Mouse (Mus musculus) limb, embryonic 12.5 days (tissue): ENCODE results near the gene Rnf183. TPM values are rescaled to one million over a fixed set of nuclear protein-coding genes. Genes with fewer than 3 reads are reported as not detected.

Source experiments
- ATAC-seq: fragments of 200-750 bp; cut with Nextera tagmentation; 2 replicates; pipeline ENCODE4 v1.8.0; 2017; ENCODE audit warnings: low read depth, moderate TSS enrichment; ENCODE audit not compliant: insufficient number of reproducible peaks, insufficient read depth, low FRiP score, low TSS enrichment
- H3K27ac ChIP-seq: fragments of 300-500 bp; sonication (generic); 2 replicates; pipeline ENCODE4 v1.5.1; 2016; ENCODE audit warnings: mild to moderate bottlenecking, moderate library complexity
- H3K27me3 ChIP-seq: fragments of 300-500 bp; sonication (generic); 2 replicates; pipeline ENCODE4 v1.6.1; 2016; ENCODE audit warnings: mild to moderate bottlenecking, moderate library complexity
- H3K36me3 ChIP-seq: fragments of 300-500 bp; sonication (generic); 2 replicates; pipeline ENCODE4 v1.6.1; 2016; ENCODE audit warnings: mild to moderate bottlenecking, moderate library complexity
- H3K4me1 ChIP-seq: fragments of 300-500 bp; sonication (generic); replicated peaks from 2 replicates; pipeline ENCODE4 v1.6.1; 2016
- H3K4me2 ChIP-seq: fragments of 300-500 bp; sonication (generic); 2 replicates; pipeline ENCODE4 v1.6.1; 2016; ENCODE audit warnings: mild to moderate bottlenecking, moderate library complexity
- H3K4me3 ChIP-seq: fragments of 300-500 bp; sonication (generic); replicated peaks from 2 replicates; pipeline ENCODE4 v1.5.1; 2016; ENCODE audit warnings: mild to moderate bottlenecking
- H3K9ac ChIP-seq: fragments of 300-500 bp; sonication (generic); replicated peaks from 2 replicates; pipeline ENCODE4 v1.6.1; 2016; ENCODE audit warnings: mild to moderate bottlenecking, moderate library complexity
- H3K9me3 ChIP-seq: fragments of 300-500 bp; sonication (generic); 2 replicates; pipeline ENCODE4 v1.6.1; 2016; ENCODE audit warnings: mild to moderate bottlenecking, moderate library complexity
- WGBS: fragments of 180-500 bp; shearing (Covaris S2); methylation state at CpG from one replicate; pipeline ENCODE4 v1.1.7; 2016; 5-methylcytosine and 5-hydroxymethylcytosine counted together
- polyA plus RNA-seq: library from polyadenylated mRNA; unstranded; fragments of >200 nt; fragmentation: Nextera tagmentation; extraction: Ambion mirVana; gene quantifications from 2 replicates; pipeline ENCODE4 v1.2.1, GENCODE M21; 2016

The Rnf183 gene
- polyA plus RNA-seq, 1 experiment from 2014 or later, result not detected

DNA sequence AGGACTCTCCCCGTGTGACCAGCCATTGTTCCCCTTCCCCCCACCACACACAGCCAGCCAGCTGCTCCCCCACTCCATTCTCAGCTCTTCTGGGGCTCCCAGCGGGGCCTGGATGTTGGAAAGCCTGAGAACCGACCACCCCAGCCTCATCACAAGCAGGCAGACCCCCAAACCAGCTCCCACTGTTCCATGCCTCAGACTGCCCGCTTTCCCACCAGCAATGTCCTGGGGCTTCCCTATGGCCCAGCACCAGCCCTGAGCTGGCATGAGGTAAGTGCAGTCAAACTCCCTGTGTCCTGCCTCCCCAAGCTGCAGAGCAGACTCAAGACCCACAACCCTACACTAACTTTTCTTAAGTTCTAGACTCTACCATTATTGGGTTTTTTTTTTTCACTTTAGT lies 28.9 kb downstream of the Rnf183 start:
- 93% methylated on average over 4 of the region's 4 CpGs for WGBS
- 0 out of 2 replicates have a peak overlapping the region, but pooled peaks have one; percentile 17 for H3K4me2 ChIP-seq

DNA sequence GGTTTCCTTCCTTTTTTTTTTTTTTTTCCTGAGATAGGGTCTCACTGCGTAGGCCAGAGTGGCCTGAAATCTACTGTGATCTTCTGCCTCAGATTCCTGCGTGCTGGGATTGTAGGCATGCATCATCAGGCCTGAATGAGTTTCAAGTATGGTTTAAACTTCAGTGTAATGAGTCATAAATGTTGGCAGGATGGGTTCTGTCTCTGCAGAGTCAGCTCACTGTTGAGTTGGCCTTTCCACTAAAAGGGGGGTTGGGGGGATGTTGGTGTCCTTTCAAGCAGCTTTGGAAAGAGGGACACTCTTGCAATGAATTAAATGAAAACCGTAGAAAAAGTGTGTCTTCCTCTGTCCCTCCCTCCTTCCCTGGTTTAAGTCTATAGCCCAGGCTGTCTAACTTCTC lies 36.1 kb downstream of the Rnf183 start:
- Histone ChIP-seq H3K4me1 (no peaks in the 10 kb centered on the region), H3K36me3 (peaks cover 86% of the 10 kb centered on the region), H3K4me2 (no peak overlapping the region), H3K9me3 (no peaks in the 10 kb centered on the region), H3K4me3 (no peak overlapping the region), H3K27me3 (no peaks in the 10 kb centered on the region), H3K27ac (no peak overlapping the region), H3K9ac (no peak overlapping the region)
- no peak for ATAC-seq
- 99% methylated on average over 3 of the region's 3 CpGs for WGBS

More for the DNA sequence above, 28.9 kb downstream of the Rnf183 start:
- Histone ChIP-seq H3K36me3 (peaks cover 39% of the 10 kb centered on the region), H3K9me3 (no peaks in the 10 kb centered on the region), H3K9ac (no peak overlapping the region; the same call in 1 of the 2 replicates), H3K27ac (no peak overlapping the region), H3K4me1 (peaks cover 24% of the 10 kb centered on the region), H3K4me3 (no peak overlapping the region), H3K27me3 (no peaks in the 10 kb centered on the region)
- no peak for ATAC-seq

DNA sequence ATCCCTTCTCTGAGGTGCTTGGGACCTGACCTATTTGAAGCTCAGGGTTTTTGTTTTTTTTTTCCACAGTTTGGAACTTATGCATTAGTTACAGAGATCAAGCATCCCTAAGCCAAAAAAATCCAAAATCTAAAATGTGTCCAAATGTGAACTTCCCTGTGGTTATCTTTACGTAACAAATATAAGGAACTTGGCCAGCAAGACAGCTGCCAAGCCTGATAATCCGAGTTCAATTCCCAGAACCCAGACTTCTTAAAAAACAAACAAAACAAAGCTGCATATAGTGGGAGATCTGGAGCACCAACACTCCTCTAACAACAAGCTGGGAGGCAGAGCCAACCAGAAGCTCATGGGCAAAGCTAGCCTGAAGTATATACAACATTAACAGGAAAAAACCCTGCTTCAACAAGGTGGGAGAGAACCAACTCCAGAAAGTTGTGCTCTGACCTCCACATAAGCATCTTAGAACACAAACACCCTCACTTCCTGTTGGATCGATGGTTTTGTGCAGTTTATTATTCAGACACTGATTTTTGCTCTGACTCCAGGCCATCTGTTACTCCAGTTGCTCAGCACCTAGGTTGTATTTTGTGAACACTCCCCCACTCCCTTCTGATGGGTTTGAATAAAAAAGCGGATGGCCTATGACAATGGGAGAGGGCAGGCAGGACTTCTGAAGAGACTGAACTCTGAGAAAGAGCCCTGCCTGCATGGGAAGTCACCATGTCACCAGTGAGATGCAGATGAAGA lies 37.3 kb downstream of the Rnf183 start:
- H3K9me3 ChIP-seq, result no peaks in the 10 kb centered on the region
- WGBS, result 91% methylated on average over 4 of the region's 4 CpGs
- no peaks in the 10 kb centered on the region for H3K27me3 ChIP-seq
- H3K4me3 ChIP-seq, result no peak overlapping the region
- H3K27ac ChIP-seq, result no peak overlapping the region
- H3K36me3 ChIP-seq, result peaks cover 83% of the 10 kb centered on the region
- H3K9ac ChIP-seq, result no peak overlapping the region
- H3K4me2 ChIP-seq, result no peak overlapping the region
- ATAC-seq, result no peak
- H3K4me1 ChIP-seq, result no peaks in the 10 kb centered on the region

DNA sequence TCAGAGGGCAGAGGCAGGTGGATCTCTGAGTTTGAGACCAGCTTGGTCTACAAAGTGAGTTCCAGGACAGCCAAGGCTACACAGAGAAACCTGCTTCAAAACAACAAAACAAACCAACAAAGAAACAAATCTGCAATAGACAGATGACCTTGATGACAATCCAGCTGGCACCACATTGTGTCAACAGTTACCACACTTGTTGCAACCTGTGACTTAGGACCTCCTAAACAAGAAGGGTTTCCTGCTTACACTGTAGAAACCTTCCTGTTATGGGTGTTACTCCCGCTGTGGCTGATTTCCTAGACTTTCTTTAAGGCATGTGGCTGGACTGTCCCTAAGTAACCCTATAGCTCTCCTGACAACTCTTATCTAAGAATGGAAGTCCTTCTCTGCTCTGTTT lies 39.2 kb downstream of the Rnf183 start:
- Histone ChIP-seq H3K27ac (no peak overlapping the region), H3K4me2 (no peak overlapping the region), H3K4me3 (no peak overlapping the region), H3K4me1 (no peaks in the 10 kb centered on the region), H3K36me3 (peaks cover 82% of the 10 kb centered on the region), H3K9ac (no peak overlapping the region), H3K27me3 (no peaks in the 10 kb centered on the region), H3K9me3 (no peaks in the 10 kb centered on the region)
- no peak for ATAC-seq
- 89% methylated on average over 1 of the region's 1 CpGs for WGBS

DNA sequence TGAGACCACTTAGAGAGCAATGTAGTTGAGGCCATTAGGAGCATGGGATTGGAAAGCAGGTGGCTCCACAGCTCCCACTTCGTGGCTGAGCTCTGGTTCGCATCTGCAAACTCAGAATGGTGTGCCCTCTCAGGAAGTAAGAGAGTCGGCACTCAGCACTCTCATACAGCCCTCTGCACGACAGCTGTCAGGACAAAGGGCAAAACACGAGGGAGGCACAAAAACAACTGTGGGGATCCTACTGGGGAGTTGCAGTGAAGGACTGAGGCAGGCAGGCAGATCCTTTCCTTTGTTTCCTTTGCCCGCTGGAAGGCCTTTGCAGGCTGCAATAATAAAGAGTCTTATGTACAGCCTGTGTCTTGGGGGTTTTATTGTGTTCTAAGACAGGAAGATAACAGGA lies 41.6 kb downstream of the Rnf183 start:
- ATAC-seq, result no peak
- H3K9me3 ChIP-seq, result no peaks in the 10 kb centered on the region
- WGBS, result 60% methylated on average over 6 of the region's 6 CpGs
- no peak overlapping the region for H3K4me3 ChIP-seq
- no peaks in the 10 kb centered on the region for H3K27me3 ChIP-seq
- no peak overlapping the region for H3K27ac ChIP-seq
- no peak overlapping the region for H3K9ac ChIP-seq
- H3K4me2 ChIP-seq, result no peak overlapping the region
- H3K4me1 ChIP-seq, result no peaks in the 10 kb centered on the region
- H3K36me3 ChIP-seq, result peaks cover 83% of the 10 kb centered on the region

DNA sequence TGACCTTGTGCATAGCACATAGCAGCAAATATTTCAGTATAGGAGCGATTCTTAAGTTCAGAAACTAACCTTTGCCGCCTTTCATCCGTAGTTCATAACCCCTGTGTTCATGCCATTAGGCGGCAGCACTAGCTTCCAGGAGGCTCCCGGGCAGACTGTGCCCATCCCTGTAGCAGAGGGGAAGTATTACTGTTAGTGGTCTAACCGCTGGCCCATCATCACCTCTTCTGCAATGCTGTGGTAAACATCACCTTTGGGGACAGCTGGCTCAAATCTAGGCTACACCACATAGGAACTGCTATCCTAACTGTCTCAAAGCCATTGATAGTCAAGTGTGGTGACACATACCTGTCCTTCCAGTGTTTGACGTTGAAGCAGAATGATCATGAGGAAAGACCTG lies 43.2 kb downstream of the Rnf183 start:
- Histone ChIP-seq H3K4me2 (no peak overlapping the region), H3K27me3 (no peaks in the 10 kb centered on the region), H3K36me3 (peaks cover 81% of the 10 kb centered on the region), H3K4me1 (no peaks in the 10 kb centered on the region), H3K9ac (no peak overlapping the region), H3K9me3 (no peaks in the 10 kb centered on the region), H3K4me3 (no peak overlapping the region), H3K27ac (no peak overlapping the region)
- 88% methylated on average over 7 of the region's 7 CpGs for WGBS
- ATAC-seq, result no peak

DNA sequence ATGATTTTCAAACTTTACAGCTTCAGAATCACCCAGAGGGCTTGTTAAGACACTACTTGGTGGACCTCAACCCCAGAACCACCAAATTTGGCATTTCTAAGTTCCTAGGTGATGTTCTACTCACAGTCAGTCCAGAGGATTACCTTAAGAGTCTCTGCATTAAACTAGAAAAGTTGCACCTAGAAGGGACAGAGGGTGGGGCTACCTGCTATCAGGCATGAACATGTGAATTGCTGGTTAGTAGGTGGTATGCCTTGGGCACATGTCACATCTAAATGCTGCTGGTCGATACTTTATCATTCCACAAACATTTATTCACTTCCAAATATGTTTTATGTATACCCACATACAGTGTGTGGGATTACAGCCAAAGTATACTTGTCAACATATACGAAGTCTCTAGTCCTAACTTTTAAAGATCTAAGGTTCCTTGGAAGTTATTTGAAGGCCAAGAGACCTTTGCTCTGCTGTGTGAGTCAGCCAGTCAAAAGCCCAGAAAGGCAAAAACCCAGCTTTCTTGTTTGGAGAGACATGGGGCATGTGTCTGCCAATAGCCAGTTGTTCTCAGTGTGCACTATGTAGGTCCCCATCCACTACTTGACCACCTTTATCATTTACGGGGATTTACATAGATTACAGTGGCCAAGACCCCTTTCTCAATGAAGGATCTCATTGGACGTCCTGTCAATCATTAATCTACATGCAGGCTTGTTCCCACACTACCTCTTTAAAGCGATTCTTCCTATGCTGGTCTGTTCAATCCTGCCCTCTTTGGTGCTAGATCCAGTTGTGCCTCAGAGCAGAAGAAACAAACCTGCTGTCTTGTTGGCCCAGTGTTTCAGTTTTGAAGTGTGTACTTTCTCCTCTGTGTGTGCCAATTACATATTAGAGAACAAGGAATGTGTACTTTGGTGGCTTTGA lies 45.2 kb downstream of the Rnf183 start:
- Histone ChIP-seq H3K27ac (no peak overlapping the region), H3K9ac (no peak overlapping the region), H3K4me2 (no peak overlapping the region), H3K27me3 (no peaks in the 10 kb centered on the region), H3K9me3 (no peaks in the 10 kb centered on the region), H3K4me1 (no peaks in the 10 kb centered on the region), H3K4me3 (no peak overlapping the region), H3K36me3 (peaks cover 76% of the 10 kb centered on the region)
- no peak for ATAC-seq
- WGBS, result 92% methylated on average over 5 of the region's 5 CpGs

DNA sequence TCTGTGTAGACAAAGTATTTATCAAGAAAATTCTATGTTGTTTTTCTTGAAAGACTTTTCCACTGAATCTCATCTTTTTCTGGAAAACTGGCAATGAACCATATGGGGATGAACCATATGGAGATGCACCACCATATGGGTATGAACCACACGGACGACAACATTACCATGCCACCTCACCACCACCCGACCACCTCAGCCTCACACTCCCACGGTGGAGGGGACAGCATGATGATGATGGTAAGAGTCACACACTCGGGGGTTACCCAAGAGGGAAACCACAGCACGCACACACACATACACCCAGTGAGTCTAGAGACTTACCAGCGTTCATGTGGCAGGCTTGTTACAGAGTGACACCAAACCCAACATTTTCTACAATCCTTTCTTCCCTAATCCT lies 49.6 kb downstream of the Rnf183 start:
- H3K4me2 ChIP-seq, result no peak overlapping the region
- no peak for ATAC-seq
- no peak overlapping the region for H3K27ac ChIP-seq
- no peaks in the 10 kb centered on the region for H3K27me3 ChIP-seq
- H3K4me1 ChIP-seq, result no peaks in the 10 kb centered on the region
- no peak overlapping the region for H3K9ac ChIP-seq
- 90% methylated on average over 7 of the region's 7 CpGs for WGBS
- H3K9me3 ChIP-seq, result no peaks in the 10 kb centered on the region
- peaks cover 47% of the 10 kb centered on the region for H3K36me3 ChIP-seq
- H3K4me3 ChIP-seq, result no peak overlapping the region

DNA sequence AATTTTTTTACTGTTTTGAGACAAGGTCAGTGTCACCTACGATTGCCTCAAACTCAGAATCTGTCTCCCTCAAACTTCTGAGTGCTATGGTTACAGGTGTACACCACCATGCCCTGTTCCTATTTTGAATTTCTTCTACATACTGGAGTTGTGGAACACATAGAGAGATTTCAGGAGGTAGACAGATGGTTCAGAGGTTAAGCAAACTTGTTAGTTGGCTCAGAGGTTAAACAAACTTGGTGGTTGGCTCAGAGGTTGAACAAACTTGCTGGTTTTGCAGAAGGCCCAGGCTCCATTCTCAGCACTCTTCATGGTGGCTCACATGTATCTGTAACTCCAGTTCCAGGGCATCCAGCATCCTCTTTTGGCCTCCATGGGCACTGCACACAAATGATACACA lies 50.9 kb downstream of the Rnf183 start:
- no peak overlapping the region for H3K4me3 ChIP-seq
- 82% methylated on average over 1 of the region's 1 CpGs for WGBS
- no peak for ATAC-seq
- H3K4me2 ChIP-seq, result no peak overlapping the region
- no peaks in the 10 kb centered on the region for H3K4me1 ChIP-seq
- peaks cover 34% of the 10 kb centered on the region for H3K36me3 ChIP-seq
- H3K9me3 ChIP-seq, result no peaks in the 10 kb centered on the region
- H3K27ac ChIP-seq, result no peak overlapping the region
- no peaks in the 10 kb centered on the region for H3K27me3 ChIP-seq
- H3K9ac ChIP-seq, result no peak overlapping the region

DNA sequence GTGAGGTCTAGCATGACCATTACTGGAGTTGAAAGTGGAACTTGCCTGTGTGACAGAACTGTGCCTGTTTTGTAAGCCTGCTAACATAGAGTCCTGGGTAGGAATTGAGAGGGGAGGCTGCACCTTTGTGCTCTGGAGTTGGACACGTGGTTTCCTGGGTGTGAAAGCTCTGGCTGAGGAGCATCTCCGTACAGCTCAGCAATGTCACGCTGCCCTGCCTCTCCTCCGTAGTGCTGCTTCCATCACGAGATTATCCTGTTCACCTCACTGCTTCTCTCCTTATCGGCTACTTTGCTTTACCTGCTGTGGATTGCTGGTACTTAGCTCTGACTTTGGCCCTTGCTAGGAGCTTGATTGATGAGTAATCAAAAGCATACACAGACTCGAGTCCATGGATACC lies 51.3 kb downstream of the Rnf183 start:
- Histone ChIP-seq H3K4me3 (no peak overlapping the region), H3K4me2 (no peak overlapping the region), H3K36me3 (peaks cover 30% of the 10 kb centered on the region), H3K27me3 (no peaks in the 10 kb centered on the region), H3K9me3 (no peaks in the 10 kb centered on the region), H3K27ac (no peak overlapping the region), H3K9ac (no peak overlapping the region), H3K4me1 (no peaks in the 10 kb centered on the region)
- WGBS, result 81% methylated on average over 7 of the region's 7 CpGs
- ATAC-seq, result no peak

DNA sequence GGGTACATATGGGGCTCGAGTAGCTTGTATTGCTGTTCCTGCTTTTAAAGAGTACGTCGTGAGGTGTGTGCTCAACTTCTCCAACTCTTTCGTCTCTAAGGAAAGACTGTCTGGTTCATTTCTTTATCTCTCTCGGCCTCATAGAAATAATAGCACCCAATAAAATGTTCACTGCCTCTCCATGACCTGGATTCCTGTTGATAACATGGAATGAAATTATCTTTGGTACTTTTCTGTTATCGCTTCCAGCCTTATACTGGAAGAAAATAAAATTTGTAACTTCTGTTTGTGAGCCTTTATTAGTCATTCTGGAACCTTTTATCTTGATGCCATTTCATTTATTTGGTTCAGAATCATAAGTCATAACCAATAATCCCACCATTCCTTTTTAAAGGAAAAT lies 51.8 kb downstream of the Rnf183 start:
- Histone ChIP-seq H3K27ac (no peak overlapping the region), H3K36me3 (peaks cover 25% of the 10 kb centered on the region), H3K4me3 (no peak overlapping the region), H3K9ac (no peak overlapping the region), H3K27me3 (no peaks in the 10 kb centered on the region), H3K4me2 (no peak overlapping the region), H3K9me3 (no peaks in the 10 kb centered on the region), H3K4me1 (no peaks in the 10 kb centered on the region)
- ATAC-seq, result no peak
- WGBS, result 91% methylated on average over 6 of the region's 6 CpGs
